Mouse (Mus musculus) stomach, postnatal 0 days (tissue): ENCODE measurements at regions not wholly inside any gene's neighbourhood (a gene's known extent, or its start where the extent isn't known, plus 50 kb on each side); places are given as distances from the start of the nearest gene placed in this dataset.

Experiments
- CTCF ChIP-seq: IDR thresholded peaks from 2 replicates; pipeline ENCODE4 v1.5.1; 2016; ENCODE audit warnings: antibody characterized with exemption, low read depth, mild to moderate bottlenecking, moderate library complexity
- EP300 ChIP-seq: optimal IDR thresholded peaks from 2 replicates; pipeline ENCODE3; 2016; ENCODE audit warnings: antibody characterized with exemption

DNA sequence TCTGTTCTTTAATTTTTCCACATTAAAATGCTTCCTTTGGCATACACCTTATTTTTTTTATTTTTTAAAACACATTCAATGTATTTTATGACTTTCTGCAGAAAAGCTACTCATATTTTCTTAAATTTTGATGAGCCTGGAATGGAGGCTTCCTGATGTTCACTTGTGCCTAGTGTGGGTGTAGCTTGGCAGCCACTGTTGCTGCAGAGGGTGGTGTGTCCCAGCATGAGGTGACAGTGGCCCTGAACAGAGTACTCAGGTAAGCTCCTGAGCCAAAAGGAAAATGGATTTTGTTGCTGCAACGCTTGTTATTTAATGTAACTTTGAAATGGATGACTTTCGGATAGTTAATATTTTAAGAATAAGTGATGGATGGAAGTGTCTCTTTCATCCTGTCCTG is 170.6 kb downstream of the Eipr1 start:
- TF ChIP-seq CTCF: no peak
- no peak for TF ChIP-seq EP300
